Mouse (Mus musculus): ENCODE measurements around the gene Zfp868.
"Not testable (repeated sequence)": the region's sequence is repeated elsewhere in the genome, so short reads cannot be mapped to it uniquely, and the experiment has no call there.

The Zfp868 gene

GRCm38 (mm10) chr8:69625095-69625789 lies at the start of gene Zfp868:
Gene Zfp868, minus strand, starts transcription at chr8:69625548.
- DNase-seq (ENCODE audit: extremely low read depth, insufficient read length, low spot score) = peak; percentile 99

- not testable (repeated sequence) for DNase-seq (ENCODE audit: extremely low read depth, insufficient read length, low spot score)
Measured at GRCm38 (mm10) chr8:69665051-69665450, 39.7 kb upstream of the Zfp868 start.

- no peak for DNase-seq (ENCODE audit: extremely low read depth, insufficient read length, low spot score)
Measured at GRCm38 (mm10) chr8:69661294-69661693, 35.9 kb upstream of the Zfp868 start.

- DNase-seq (ENCODE audit: extremely low read depth, insufficient read length, low spot score) = peak; percentile 91
Measured at GRCm38 (mm10) chr8:69654358-69654981, 29.1 kb upstream of the Zfp868 start, which contains the start of gene Zfp964. Gene Zfp964, plus strand, starts transcription at chr8:69654479.

- no peak for DNase-seq (ENCODE audit: extremely low read depth, insufficient read length, low spot score)
Measured at GRCm38 (mm10) chr8:69653808-69654357, 28.5 kb upstream of the Zfp868 start.

- DNase-seq (ENCODE audit: extremely low read depth, insufficient read length, low spot score) = no peak
Measured at GRCm38 (mm10) chr8:69618078-69618477, 7.3 kb downstream of the Zfp868 start.

GRCm38 (mm10) chr8:69614687-69615086 lies 10.7 kb downstream of the Zfp868 start:
- no peak for DNase-seq (ENCODE audit: extremely low read depth, insufficient read length, low spot score)

- DNase-seq (ENCODE audit: extremely low read depth, insufficient read length, low spot score) = not testable (repeated sequence)
Measured at GRCm38 (mm10) chr8:69597598-69597997, 27.8 kb downstream of the Zfp868 start.

GRCm38 (mm10) chr8:69584611-69585202 lies 40.6 kb downstream of the Zfp868 start:
- DNase-seq (ENCODE audit: extremely low read depth, insufficient read length, low spot score) = peak; percentile 93

GRCm38 (mm10) chr8:69584201-69584600 lies 41.1 kb downstream of the Zfp868 start:
- peak; percentile 35 for DNase-seq (ENCODE audit: extremely low read depth, insufficient read length, low spot score)

Data from 3134 (cell line).